Mouse (Mus musculus) layer of hippocampus, postnatal 10 days (tissue): Measurements from ENCODE around the gene Lrrc73. TPM values are rescaled to one million over a fixed set of nuclear protein-coding genes. Genes with fewer than 3 reads are reported as not detected.

Source experiments
- DNase-seq, 2 experiments: peaks; one replicate each; pipeline ENCODE4 v3.0.0; 2021; ENCODE audit warnings: low spot score in 2 of 2
- total RNA-seq, 2 experiments: library from RNA; stranded (reverse); gene quantifications; 2 replicates each; pipeline ENCODE4 v1.2.3; 2021

Lrrc73 gene
- total RNA-seq, 2 experiments from 2014 or later, result 88.1 to 93.6 TPM

GRCm38 (mm10) chr17:46258279-46259053 is 5.1 kb downstream of the Lrrc73 start:
- no peak for DNase-seq

GRCm38 (mm10) chr17:46259675-46260074 is 6.3 kb downstream of the Lrrc73 start:
- DNase-seq, result no peak

GRCm38 (mm10) chr17:46262201-46262694 is 8.9 kb downstream of the Lrrc73 start:
- no peak for DNase-seq

DNA sequence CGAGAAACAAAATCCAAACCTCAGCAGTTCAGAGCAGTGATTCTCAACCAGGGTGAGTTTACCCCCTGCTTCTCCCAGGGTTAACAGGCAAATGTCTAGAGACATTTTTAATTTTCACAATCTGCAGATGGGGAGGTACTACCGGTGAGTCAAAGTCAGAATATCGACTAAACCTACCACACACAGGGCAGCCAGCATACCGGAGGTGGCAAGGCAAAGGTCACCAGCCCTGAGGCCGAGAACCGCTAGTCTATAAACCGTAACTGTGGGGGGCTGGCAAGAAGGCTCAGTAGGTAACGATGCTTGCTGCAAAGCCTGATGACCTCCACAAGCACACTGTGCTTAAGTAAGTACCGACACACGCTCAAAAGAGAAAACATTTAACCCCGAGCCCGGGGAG is 12.2 kb downstream of the Lrrc73 start:
- DNase-seq, result no peak

DNA sequence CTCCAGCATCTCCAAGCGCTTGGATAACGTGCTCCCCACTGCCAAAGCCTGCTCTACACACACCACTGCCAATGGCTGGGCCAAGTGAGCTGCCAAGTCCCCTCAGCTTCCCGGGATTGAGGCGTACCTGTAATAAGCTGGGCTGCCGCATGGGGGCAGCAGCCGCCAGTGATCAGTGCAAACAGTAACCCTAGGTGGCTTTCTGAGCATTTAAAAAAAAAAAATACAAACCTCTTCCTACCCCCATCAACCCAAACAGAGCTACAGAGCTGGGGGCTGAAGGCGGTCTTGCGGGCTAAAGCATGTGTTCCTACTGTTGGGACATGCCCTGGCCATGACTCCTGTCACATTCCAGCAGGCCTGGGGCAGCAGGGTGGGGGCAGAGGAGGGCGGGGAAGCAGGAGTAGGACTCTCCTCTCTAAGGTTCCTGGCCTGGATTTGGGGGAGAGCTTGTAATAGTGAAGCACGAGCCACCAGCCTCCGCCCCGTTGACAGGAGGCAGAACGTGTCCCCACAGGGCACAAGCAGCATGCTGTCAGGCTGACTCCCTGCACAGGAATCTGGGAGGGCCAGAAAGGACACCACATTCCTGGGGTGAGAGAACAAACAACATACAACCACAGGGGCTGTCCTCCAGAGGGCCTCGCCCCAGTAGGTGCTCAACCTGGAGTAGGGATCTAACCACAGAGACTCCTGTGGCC is 12.7 kb downstream of the Lrrc73 start:
- DNase-seq, result peak; percentile 92 to 95

GRCm38 (mm10) chr17:46266986-46267385 is 13.7 kb downstream of the Lrrc73 start:
- no peak for DNase-seq

GRCm38 (mm10) chr17:46267511-46267910 is 14.2 kb downstream of the Lrrc73 start:
- DNase-seq, result no peak

DNA sequence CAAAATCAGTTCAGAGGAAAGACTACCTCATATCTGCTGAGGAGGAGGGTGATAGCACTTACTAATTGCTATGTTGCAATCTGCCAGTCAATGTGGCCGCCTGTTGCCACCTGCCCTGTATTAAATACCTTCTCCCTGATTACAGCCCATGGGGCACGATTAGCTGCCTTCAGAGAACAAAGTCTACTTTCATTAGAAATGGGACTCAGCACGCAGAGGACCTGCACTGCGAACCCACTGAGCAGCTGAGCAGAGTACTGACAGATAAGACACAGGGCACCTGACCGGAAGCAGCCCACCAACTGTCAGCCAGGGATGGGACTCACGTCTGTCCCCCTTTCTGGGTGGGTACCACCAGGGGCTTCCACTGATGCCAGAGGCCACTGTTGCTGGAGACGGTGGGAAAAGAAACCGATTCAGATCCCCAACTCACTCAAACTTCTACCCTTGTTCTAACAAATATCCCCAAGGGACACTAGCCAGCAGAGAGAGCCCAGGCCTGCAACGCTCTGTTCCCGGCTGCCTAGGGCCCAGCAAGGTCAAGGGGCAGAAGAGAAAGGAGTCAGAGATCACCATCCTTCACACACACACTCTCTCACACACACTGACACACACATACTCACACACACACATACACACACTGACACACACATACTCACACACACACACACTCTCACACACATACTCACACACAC is 14.8 kb downstream of the Lrrc73 start:
- DNase-seq, result no peak

DNA sequence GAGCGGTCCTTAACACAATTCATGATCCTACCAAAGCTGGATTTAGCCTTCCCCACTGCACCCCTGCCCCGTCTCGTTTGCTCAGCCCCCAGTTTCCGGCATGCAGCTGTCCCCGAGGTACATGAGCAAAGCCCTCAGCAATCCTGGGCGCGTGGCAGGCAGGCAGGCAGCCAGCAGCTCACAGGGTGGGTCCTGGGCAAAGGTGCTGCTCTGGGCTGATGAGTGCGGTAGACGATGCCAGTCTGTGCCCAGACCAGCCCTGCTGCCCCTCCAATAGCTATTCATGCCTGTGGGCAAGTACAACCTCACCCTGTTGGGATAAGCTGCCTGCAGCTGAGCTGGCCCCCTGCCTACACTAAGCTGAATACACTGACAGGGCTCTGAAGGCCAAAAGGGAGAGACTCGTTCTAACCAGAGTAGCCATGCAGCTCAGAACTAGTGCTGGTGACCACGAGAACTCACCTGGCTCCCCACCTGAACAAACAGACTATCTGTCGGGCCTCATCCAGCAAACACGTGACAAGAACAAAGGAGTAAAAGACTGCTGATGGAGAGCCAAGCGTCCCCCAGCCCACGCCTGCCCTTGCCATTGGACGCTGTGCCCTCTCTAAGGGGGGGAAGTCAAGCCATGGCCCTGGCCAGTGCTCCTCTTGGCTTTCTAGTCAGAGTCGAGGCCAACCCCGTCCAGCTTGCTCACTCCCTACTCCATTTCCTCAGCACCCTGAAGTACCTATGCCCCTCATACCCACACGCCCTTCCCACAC is 16.6 kb downstream of the Lrrc73 start:
- peak in 1 of 2 experiments; percentile 50 for DNase-seq

GRCm38 (mm10) chr17:46272058-46272457 is 18.7 kb downstream of the Lrrc73 start:
- DNase-seq, result no peak

- DNase-seq, result no peak
These were observed 19.3 kb downstream of the Lrrc73 start for GRCm38 (mm10) chr17:46272675-46273074.

GRCm38 (mm10) chr17:46273803-46274236 is 20.5 kb downstream of the Lrrc73 start:
- DNase-seq, result no peak

- no peak for DNase-seq
These were observed 21.1 kb downstream of the Lrrc73 start for GRCm38 (mm10) chr17:46274465-46274864.

DNA sequence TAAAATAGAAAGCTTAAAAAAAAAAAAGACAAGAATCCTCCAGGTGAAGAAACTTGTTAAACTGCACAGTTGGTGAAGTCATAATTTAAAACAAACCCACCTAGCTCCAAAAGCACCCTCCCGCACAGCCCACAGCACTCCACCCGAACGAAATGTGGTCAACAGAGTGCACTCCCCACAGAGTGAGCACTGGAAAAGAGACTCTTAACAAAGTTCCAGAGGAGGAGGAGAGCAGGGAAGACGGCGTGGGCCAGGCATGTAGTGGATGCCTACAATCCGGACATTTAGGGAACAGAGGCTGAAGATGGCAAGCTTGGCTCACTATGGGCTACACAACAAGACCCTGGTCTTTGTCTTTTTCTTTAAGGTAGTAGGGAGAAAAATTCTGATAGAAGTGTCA is 21.7 kb downstream of the Lrrc73 start:
- DNase-seq, result no peak

- DNase-seq, result no peak
These were observed 22.2 kb downstream of the Lrrc73 start for GRCm38 (mm10) chr17:46275506-46275905.

GRCm38 (mm10) chr17:46277586-46277985 is 24.3 kb downstream of the Lrrc73 start:
- DNase-seq, result no peak

- DNase-seq, result no peak
These were observed 24.9 kb downstream of the Lrrc73 start for GRCm38 (mm10) chr17:46278011-46278765.

DNA sequence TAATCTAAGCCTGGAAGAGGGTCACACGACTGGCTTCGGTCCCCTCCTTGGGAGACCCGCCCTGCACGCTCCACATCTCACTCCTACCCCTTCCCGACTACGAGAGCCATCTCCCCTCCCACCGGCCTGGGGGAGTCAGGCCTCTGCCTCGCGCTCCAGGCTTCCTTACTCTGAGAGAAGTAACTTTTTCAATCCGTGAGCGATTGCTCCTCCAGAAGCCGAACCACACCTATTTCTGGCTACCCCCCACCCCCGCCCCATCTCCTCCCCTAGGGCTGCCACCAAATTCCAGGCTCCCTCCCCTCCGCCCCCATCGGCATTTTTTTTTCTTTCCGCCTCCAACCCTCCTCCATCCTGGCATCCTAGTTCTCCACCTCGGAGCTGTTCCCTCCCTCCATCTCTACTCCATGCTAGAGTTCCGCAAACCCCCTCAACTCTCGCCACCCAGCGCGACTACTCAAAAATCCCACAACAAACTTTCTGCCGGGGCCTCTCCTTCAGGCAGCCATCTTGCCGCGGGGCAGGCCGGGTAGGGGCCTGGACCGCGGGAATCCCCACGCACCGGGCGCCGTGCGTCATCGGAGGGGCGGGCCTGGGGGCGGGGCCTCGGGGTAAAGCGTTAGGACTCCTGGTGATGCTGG is 29.3 kb downstream of the Lrrc73 start, which contains the start of gene Tjap1:
Tjap1 (minus strand) TSS at position 544 of the 641 bp plus-strand sequence.
- DNase-seq, result peak; percentile 78 to 82

DNA sequence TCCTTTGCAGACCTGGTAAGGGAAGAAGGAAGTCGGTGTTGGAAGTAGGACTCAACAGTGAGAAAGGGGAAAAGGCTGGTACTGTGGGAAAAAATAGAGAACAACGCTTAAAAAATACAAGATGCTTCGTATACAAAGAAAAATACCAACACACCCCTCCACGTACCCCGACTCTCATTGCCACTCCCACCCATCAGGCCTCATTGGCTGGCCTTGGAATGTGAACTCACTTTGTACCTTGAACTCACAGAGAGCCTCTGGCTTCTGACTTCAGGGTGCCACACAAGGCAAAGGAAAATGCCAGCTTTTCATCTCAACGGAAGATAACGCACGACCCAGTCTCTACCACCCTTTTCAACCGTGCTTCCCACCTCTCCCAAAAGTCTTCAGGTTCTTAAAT is 29.8 kb downstream of the Lrrc73 start:
- DNase-seq, result no peak

DNA sequence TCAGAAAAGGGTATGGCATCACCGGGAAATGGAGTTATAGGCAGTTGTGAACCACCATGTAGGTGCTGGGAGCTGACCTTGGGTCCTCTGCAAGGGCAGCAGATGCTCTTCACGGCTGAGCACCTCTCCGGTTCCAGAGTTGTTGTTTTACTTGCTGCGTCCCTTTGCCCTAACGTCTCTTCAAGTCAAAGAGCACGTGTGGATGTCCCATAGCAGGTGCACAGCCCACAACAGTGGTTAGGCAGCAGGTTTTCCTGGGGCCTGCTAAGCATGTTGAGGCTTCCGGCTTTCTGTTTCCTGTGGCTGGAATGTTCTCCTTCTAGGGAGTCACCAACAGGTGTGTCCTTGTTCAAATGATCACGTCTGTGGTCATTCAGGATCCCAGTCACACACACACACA is 30.6 kb downstream of the Lrrc73 start:
- DNase-seq, result no peak
